Mouse (Mus musculus): Measurements from ENCODE around the gene Arhgap25.

DNA sequence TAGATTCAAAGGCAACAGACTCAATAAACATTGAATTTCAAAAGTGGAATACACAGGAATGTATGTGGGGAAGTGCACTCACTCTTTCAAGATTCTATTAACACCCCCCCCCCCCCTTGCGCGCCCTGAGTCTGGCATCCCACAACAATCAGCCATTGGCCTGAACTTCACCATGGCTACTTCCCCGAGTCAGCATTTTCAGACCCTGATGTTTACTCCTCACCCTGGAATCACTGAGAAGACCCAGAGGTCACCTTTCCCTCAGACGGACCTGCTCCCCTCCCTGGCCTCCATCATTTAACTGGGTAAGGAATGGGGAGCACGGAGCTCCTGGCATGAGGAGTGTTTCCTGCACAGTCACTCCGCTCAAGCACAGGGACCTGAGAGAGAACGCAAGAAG lies 28.2 kb downstream of the Arhgap25 start:
- TF ChIP-seq CTCF (IDR thresholded peaks at IDR 0.05; ENCODE audit: low read depth): no peak
- TF ChIP-seq EP300 (IDR thresholded peaks at IDR 0.05; ENCODE audit: low read depth): no peak
